Mouse (Mus musculus): ENCODE data around the gene Crybb2. TPM values are rescaled to one million over a fixed set of nuclear protein-coding genes. Genes with fewer than 3 reads are reported as not detected.

Crybb2 gene
- polyA plus RNA-seq, 1 experiment from 2014 or later = 0.26 TPM

DNA sequence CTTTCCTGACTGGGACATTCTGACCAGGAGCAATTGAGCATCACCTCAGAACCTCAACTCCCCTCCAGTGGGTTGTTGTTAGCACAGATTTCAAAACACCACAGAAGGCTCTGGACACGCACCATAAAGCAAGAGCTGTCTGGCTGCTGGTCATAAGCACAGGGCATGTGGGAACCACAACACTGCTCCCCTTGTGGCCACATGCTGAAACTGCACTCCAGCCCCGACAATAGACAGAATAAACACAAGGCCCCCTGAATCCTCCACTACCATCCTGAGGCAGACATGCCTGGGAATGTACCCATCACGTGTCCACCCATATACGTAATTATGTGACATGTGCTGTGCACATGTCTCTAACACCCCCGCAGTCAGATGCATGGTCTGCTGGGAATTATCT is 21.2 kb upstream of the Crybb2 start:
- peak; percentile 42 for DNase-seq (ENCODE audit: low spot score)

DNA sequence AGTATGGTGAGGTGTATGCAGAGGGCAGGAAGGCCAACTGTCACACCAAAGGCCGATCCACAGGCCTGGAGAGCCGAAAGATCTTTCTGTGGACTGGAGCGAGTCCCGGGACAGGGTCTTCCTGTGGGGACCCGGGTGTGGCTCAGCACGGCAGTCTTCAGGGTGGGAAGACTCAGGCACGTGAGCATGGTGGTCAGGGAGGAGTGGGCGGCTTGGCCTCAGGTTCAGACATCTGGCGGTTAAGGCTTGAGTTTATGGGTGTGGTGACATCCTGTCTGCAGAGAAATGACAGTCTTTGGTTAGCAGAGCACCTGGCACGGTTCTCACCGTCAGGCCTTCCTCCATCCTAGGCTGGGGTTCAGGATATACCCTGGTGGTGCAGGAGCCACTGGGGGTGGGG is 20.8 kb upstream of the Crybb2 start:
- no peak for DNase-seq (ENCODE audit: low spot score)

DNA sequence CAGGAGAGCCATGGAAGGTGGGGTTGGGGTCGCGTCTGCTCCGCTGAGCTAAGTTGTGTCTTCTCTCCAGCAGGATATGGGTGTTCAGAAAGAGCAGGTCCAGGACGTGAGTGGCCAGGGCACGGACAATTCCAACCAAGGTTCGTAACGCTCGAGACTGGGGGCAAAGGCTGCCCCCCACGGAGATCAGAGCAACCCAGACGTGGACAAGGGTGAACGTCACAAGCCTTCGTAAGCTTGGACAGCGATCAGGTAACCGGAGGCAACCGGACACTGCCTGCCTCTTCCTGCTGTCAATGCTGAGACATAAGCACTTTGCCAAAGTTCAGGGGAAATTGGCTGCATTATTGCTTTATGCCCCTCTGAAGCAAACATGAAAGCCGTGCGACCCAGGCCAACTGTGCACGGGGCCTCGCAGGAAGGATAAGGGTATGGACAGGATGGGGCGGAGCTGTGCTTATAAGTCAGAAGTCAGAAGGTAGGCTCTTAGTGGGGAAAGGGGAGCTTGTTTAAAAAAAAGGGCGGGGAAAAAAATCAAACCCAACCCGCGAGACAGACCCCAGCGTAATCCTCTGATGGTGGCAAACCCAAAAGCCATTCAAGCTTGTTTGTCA is 20.3 kb upstream of the Crybb2 start:
- no peak for DNase-seq (ENCODE audit: low spot score)

DNA sequence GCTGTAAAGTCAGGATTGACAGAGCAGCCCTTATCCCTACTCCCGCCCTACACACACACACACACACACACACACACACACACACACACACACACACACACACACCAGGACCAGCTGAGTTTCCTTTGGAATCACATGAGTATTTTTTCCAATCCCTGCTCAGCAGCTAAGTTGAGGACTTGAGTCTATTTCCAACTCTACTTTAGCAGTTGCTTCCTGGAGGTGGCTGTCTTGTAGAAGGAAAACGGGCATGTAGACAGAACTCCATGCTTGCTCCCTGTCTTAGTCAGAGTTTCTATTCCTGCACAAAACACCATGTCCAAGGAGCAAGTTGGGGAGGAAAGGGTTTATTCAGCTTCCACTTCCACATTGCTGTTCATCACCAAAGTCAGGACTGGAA is 17.5 kb upstream of the Crybb2 start:
- DNase-seq (ENCODE audit: low spot score) = no peak

- DNase-seq (ENCODE audit: low spot score) = no peak
Measured at GRCm38 (mm10) chr5:113086990-113087389, 17.1 kb upstream of the Crybb2 start.

GRCm38 (mm10) chr5:113086439-113086838 is 16.5 kb upstream of the Crybb2 start:
- DNase-seq (ENCODE audit: low spot score) = no peak

DNA sequence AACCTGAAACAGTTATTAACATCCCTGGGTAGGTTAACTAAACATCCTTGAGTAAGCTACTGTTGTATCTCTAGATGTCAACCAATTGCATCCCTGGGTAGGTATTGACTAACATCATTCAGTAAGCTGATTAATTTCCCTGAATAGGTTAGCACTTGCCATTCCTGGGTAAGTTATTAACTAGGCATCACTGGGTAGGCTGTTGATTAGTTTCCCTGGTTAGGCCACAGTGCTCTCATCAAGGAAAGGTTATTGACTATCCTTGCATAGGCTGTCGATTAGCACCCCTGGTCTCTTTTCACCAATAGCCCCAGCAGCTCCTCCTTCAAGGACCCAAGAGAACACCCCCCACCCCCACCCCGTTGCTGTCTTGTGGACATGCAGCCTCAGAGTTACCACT is 16.0 kb upstream of the Crybb2 start:
- no peak for DNase-seq (ENCODE audit: low spot score)

- DNase-seq (ENCODE audit: low spot score) = no peak
Measured at GRCm38 (mm10) chr5:113084309-113084708, 14.4 kb upstream of the Crybb2 start.

GRCm38 (mm10) chr5:113082356-113083168 is 12.6 kb upstream of the Crybb2 start:
- no peak for DNase-seq (ENCODE audit: low spot score)

- no peak for DNase-seq (ENCODE audit: low spot score)
Measured at GRCm38 (mm10) chr5:113081439-113081838, 11.5 kb upstream of the Crybb2 start, which contains the start of gene Crybb3. TSS of gene Crybb3 (minus strand) at chr5:113081584.

GRCm38 (mm10) chr5:113081020-113081419 is 11.1 kb upstream of the Crybb2 start:
- DNase-seq (ENCODE audit: low spot score) = no peak

GRCm38 (mm10) chr5:113079783-113080182 is 9.9 kb upstream of the Crybb2 start:
- DNase-seq (ENCODE audit: low spot score) = peak; percentile 38

DNA sequence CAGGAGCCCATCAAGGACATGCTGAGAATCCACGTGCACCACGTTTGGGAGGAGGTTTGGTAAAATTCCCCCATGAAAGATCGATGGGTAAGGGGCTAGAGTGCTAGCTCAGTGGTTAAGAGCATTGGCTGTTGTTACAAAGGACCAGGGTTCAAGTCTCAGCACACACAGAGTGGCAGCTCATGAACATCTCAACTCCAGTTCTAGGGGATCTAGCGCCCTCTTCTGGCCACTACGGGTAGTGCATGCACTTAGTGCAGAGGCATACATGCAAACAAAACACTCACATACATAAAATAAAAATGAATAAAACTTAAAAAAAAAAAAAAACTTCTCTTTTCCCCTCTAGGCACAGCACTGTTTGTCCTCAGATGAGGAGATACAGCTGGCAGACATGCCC is 8.8 kb upstream of the Crybb2 start:
- peak; percentile 22 for DNase-seq (ENCODE audit: low spot score)

DNA sequence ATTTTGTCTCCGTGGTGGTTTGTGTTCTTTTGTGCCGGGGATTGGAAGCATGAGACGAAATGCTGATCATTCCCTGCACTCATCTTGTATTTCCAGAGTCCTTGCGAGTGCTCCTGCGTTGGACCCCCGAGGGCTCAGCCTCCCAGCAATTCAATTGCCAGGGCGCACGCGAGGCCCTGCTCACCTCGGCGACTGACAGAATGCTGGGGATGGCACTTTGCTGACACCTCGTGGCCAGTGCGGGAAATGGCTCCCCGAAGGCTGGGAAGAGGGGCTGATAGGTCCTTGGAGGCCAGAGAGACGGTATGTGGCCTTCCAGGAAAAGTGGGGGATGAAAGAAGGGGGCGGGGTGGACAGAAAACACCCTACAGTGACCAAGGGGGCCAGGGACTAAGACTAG is 15.6 kb downstream of the Crybb2 start:
- peak; percentile 68 for DNase-seq (ENCODE audit: low spot score)

DNA sequence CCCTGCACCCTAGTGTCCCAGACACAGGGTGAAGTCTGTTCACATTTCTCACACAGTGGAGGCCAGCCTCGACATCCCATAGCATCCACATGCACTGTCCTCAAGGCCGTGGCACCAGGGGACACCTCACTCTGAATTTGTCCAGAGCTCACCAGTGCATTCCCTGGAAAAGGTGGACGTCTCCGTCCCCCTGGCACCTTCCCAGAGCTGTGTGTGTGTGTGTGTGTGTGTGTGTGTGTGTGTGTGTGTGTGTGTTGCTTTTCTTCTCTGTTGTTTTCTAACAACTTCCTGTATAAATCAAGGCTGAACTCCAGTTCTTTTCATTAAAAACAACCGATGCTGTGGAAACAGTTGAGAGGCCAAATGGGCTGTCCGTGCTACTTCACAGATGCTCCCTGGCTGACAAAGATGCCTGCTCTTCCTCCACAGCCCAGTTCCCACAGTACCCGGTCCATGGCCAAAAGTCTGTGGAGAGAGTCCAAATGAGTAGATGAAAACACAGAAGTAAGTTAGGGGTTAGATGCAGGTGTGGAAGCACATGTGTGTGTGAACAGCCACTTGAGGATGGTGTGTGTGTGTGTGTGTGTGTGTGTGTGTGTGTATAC is 19.2 kb downstream of the Crybb2 start:
- no peak for DNase-seq (ENCODE audit: low spot score)

- DNase-seq (ENCODE audit: low spot score) = no peak
Measured at GRCm38 (mm10) chr5:113049876-113050275, 20.0 kb downstream of the Crybb2 start.

DNA sequence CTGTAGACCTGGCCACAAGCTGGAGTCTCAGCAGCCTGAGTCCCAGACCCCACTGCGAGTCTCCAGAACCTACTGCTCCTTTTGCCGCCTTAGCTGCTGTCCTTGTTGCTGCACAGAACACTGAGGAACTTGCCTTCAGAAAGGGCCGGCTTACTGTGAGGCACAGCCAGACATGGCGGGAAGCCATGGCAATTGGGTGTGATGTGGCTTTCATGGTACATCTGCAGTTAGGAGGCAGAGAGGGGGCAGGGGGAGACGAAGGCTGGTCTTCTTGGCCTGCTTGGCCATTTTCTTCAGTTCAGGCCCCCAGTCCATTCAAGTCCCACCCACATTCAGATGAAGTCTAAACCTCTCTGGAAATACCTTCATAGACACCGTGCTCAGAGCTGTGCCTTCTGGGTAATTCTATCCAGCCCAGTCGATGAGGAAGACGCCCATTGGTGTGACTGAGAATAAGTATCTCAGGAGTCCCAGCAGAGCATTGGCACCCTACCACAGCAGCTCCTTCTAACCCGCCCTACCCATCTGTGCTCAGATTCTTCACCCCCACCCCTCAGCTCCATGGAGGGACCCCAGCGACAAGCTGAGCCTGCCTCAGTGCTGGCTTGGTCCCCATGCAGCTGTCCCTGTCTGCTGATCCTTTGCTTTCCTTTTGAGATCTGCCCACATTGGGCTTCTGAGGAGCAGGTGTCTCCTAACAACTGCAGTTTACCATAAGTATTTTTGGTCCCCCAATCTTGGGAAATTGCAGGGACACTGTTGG is 24.2 kb downstream of the Crybb2 start:
- no peak for DNase-seq (ENCODE audit: low spot score)

- DNase-seq (ENCODE audit: low spot score) = no peak
Measured at GRCm38 (mm10) chr5:113043531-113043930, 26.4 kb downstream of the Crybb2 start.

DNA sequence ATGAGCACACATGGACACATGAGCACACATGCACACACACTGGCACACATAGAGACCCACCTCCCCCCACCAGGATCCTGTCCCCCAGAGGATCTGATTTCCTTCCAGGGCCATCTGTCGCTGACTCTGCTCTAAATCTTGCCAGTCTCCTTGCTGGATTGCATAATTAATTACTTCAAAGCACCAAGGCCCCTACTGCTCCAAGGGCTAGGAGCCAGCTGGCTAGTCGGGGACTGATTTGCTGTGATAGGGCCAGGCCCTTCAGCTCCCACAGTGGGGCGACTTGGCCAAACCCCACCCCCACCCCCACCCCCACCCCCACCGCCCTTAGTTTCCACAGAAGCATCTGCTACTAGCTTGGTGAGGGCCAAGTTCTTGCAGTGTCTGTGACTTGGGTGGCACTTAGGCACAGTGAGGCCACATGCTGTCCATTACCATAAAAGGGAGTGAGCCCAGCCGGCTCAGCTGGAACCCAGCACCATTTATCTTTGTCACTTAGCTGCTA is 28.3 kb downstream of the Crybb2 start:
- no peak for DNase-seq (ENCODE audit: low spot score)

DNA sequence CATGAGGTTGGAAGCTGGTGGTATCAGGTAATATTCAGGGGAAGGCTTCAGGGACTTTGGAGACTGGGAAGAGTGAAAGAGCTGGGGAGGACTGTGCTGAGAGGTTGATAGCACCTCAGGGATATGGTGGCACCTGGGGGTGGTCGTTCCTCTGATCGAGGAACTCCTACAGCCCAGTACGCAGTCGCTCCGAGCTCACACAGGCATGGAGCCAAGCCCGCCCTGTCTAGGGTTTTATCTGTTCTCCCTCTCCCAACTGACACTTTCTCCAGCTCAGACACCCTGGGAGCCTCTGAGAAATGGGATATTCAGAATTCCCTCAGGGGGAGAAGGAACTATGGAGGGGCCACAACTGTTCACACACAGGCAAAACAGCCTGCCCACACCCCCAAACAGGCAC is 29.1 kb downstream of the Crybb2 start:
- DNase-seq (ENCODE audit: low spot score) = no peak

GRCm38 (mm10) chr5:113038601-113039000 is 31.3 kb downstream of the Crybb2 start:
- no peak for DNase-seq (ENCODE audit: low spot score)
